Mouse (Mus musculus) left cerebral cortex, adult 2 months (tissue): ENCODE results near the gene Serpinh1. TPM values are rescaled to one million over a fixed set of nuclear protein-coding genes. Genes with fewer than 3 reads are reported as not detected.
A peak's percentile ranks its signal among the peaks of the same experiment; 100 is the strongest.

Experiments
- DNase-seq, 2 experiments: peaks; one replicate each; pipeline ENCODE4 v3.0.0; 2021 to 2022; ENCODE audit warnings: low spot score in 2 of 2, mixed read lengths in 1 of 2; ENCODE audit errors: extremely low spot score in 1 of 2
- H3K27ac ChIP-seq: fragments of 200-600 bp; 2 replicates; pipeline ENCODE4 v1.8.1; 2022
- H3K4me3 ChIP-seq: fragments of 200-600 bp; 2 replicates; pipeline ENCODE4 v1.8.1; 2022
- CTCF ChIP-seq: fragments of 200-600 bp; IDR thresholded peaks from 2 replicates; pipeline ENCODE4 v1.8.1; 2022; ENCODE audit warnings: antibody characterized with exemption, mild to moderate bottlenecking, moderate library complexity
- intact Hi-C: fragments of 180-260 bp; cut with DNase I; formaldehyde crosslinking; loops from one replicate; pipeline ENCODE4 v1.15.1; 2025
- total RNA-seq, 2 experiments: library from RNA; stranded (reverse); gene quantifications; 2 replicates each; pipeline ENCODE4 v1.2.3; 2021

Gene Serpinh1
- total RNA-seq, 2 experiments from 2014 or later = 22.2 TPM

GRCm38 (mm10) chr7:99316207-99316606 is 36.8 kb downstream of the Serpinh1 start:
- intact Hi-C loops = no loop called here
- DNase-seq = no peak
- TF ChIP-seq CTCF = no peak
- Histone ChIP-seq H3K4me3 (no peak overlapping the region), H3K27ac (no peak overlapping the region)

GRCm38 (mm10) chr7:99314565-99314964 is 38.5 kb downstream of the Serpinh1 start:
- no peak for DNase-seq
- TF ChIP-seq CTCF = no peak
- intact Hi-C loops = no loop called here
- no peak overlapping the region for H3K27ac ChIP-seq
- no peak overlapping the region for H3K4me3 ChIP-seq

- DNase-seq = no peak
- TF ChIP-seq CTCF = no peak
- H3K4me3 ChIP-seq = no peak overlapping the region
- no peak overlapping the region for H3K27ac ChIP-seq
- intact Hi-C loops = no loop called here
Measured at GRCm38 (mm10) chr7:99313253-99313652, 39.8 kb downstream of the Serpinh1 start.

GRCm38 (mm10) chr7:99312671-99313143 is 40.3 kb downstream of the Serpinh1 start:
- DNase-seq = no peak
- no peak for TF ChIP-seq CTCF
- Histone ChIP-seq H3K27ac (no peak overlapping the region), H3K4me3 (no peak overlapping the region)
- intact Hi-C loops = no loop called here

- intact Hi-C loops = no loop called here
- Histone ChIP-seq H3K27ac (no peak overlapping the region), H3K4me3 (no peak overlapping the region)
- no peak for TF ChIP-seq CTCF
- no peak for DNase-seq
Measured at GRCm38 (mm10) chr7:99312058-99312457, 41.0 kb downstream of the Serpinh1 start.

- DNase-seq = no peak
- TF ChIP-seq CTCF = no peak
- no peak overlapping the region for H3K4me3 ChIP-seq
- no peak overlapping the region for H3K27ac ChIP-seq
- intact Hi-C loops = no loop called here
Measured at GRCm38 (mm10) chr7:99311433-99311832, 41.6 kb downstream of the Serpinh1 start.

- H3K4me3 ChIP-seq = no peak overlapping the region
- no peak for DNase-seq
- TF ChIP-seq CTCF = no peak
- H3K27ac ChIP-seq = no peak overlapping the region
- intact Hi-C loops = loop anchor here (1.0 kb wide), 1 partner anchor 44 kb away; no protein-coding TSS in a partner anchor
Measured at GRCm38 (mm10) chr7:99306640-99307039, 46.4 kb downstream of the Serpinh1 start.

GRCm38 (mm10) chr7:99305688-99306087 is 47.4 kb downstream of the Serpinh1 start:
- TF ChIP-seq CTCF = no peak

GRCm38 (mm10) chr7:99304949-99305372 is 48.1 kb downstream of the Serpinh1 start:
- Histone ChIP-seq H3K27ac (no peak overlapping the region), H3K4me3 (no peak overlapping the region)
- peak; percentile 59 to 63 for DNase-seq
- no peak for TF ChIP-seq CTCF
- intact Hi-C loops = no loop called here

More at GRCm38 (mm10) chr7:99305688-99306087, 47.4 kb downstream of the Serpinh1 start:
- Histone ChIP-seq H3K4me3 (no peak overlapping the region), H3K27ac (no peak overlapping the region)
- intact Hi-C loops = loop anchor here (1.0 kb wide), 1 partner anchor 45 kb away; no protein-coding TSS in a partner anchor
- DNase-seq = no peak

GRCm38 (mm10) chr7:99304029-99304428 is 49.0 kb downstream of the Serpinh1 start:
- Histone ChIP-seq H3K27ac (no peak overlapping the region), H3K4me3 (no peak overlapping the region)
- DNase-seq = no peak
- intact Hi-C loops = no loop called here
- TF ChIP-seq CTCF = no peak

GRCm38 (mm10) chr7:99300650-99301175 is 52.3 kb downstream of the Serpinh1 start:
- intact Hi-C loops = no loop called here
- Histone ChIP-seq H3K4me3 (no peak overlapping the region), H3K27ac (no peak overlapping the region)
- TF ChIP-seq CTCF = no peak
- no peak for DNase-seq

Other genes with a start within 250 kb of the Serpinh1 start
- gene Uvrag, start 212.1 kb downstream of the Serpinh1 start, total RNA-seq = 10 to 100 TPM; 47.6 to 68.3 TPM
- 10 to 100 TPM; 55.7 to 57.8 TPM for gene Dgat2, start 170.5 kb downstream of the Serpinh1 start, total RNA-seq
- gene Mogat2, start 114.6 kb downstream of the Serpinh1 start, total RNA-seq = not detected
- 100 to 1,000 TPM; 138 to 141 TPM for gene Map6, start 85.8 kb downstream of the Serpinh1 start, total RNA-seq
- gene Gdpd5, start 28.2 kb upstream of the Serpinh1 start, total RNA-seq = 10 to 100 TPM; 40.8 to 42.4 TPM
- 1 to 10 TPM; 2.3 to 2.7 TPM for gene Klhl35, start 112.8 kb upstream of the Serpinh1 start, total RNA-seq
- 100 to 1,000 TPM; 223 to 241 TPM for gene Rps3, start 130.5 kb upstream of the Serpinh1 start, total RNA-seq
- gene Arrb1, start 182.2 kb upstream of the Serpinh1 start, total RNA-seq = 100 to 1,000 TPM; 193 to 197 TPM